Mouse (Mus musculus): Measurements from ENCODE around the gene Zfp960.
"Not testable (repeated sequence)": the region's sequence is repeated elsewhere in the genome, so short reads cannot be mapped to it uniquely, and the experiment has no call there.

Zfp960 gene

GRCm38 (mm10) chr17:17063628-17064494 is at the start of gene Zfp960:
Zfp960 (plus strand) TSS chr17:17064113.
- DNase-seq: peak; percentile 85

GRCm38 (mm10) chr17:17018071-17018470 is 45.8 kb upstream of the Zfp960 start:
- not testable (repeated sequence) for DNase-seq

GRCm38 (mm10) chr17:17059566-17059965 is 4.3 kb upstream of the Zfp960 start:
- DNase-seq: not testable (repeated sequence)

- DNase-seq: not testable (repeated sequence)
Observed at GRCm38 (mm10) chr17:17120830-17121502, 57.1 kb downstream of the Zfp960 start, which contains the start of gene Zfp97. Zfp97 (plus strand) TSS chr17:17121415.

Data from lung, postnatal 14 days (tissue).